Mouse (Mus musculus) brain, embryonic 14.5 days (tissue): ENCODE data around the gene Kcnc3.

Experiments used
- CTCF ChIP-seq: fragments of 200-500 bp; IDR thresholded peaks from 2 replicates; pipeline ENCODE4 v1.5.1; 2012; ENCODE audit warnings: inconsistent platforms, mild to moderate bottlenecking, moderate library complexity, borderline replicate concordance; ENCODE audit not compliant: insufficient read depth, insufficient read length; ENCODE audit errors: extremely low read depth
- POLR2A ChIP-seq: fragments of 200-500 bp; IDR thresholded peaks from 2 replicates; pipeline ENCODE4 v1.6.1; 2012; ENCODE audit warnings: mild to moderate bottlenecking, inconsistent platforms, borderline replicate concordance; ENCODE audit not compliant: poor library complexity, insufficient read depth, insufficient read length, severe bottlenecking; ENCODE audit errors: extremely low read depth

- TF ChIP-seq POLR2A (no peak), CTCF (no peak)
Observed at GRCm38 (mm10) chr7:44612192-44612591, 21.7 kb downstream of the Kcnc3 start.
